Mouse (Mus musculus): ENCODE results near the gene Grip1. TPM values are rescaled to one million over a fixed set of nuclear protein-coding genes. Genes with fewer than 3 reads are reported as not detected.

Grip1 gene
- polyA plus RNA-seq, 1 experiment, result 0.22 TPM

- no peak for DNase-seq (ENCODE audit: low read depth, low spot score)
These were observed 95.1 kb downstream of the Grip1 start for GRCm38 (mm10) chr10:119548774-119549173.

DNA sequence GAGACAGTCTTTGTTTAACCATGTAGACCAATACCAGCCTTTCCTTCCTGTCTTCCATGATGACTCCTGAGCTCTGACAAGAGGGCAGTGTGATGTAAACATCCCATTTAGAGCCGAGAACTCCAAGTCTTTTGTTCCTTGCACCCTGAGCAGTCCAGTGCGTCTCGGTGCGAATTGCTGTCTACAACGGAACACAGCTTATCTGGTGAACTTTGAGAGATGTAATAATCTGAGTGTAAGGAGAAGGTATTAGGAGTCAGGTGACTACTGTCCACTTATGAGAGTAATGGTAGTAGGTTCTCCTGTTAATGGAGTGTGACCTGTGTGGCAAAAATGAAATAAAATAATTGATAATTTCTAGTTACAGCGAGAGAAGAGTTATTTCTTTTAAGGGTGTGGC is 97.0 kb downstream of the Grip1 start:
- 82% methylated on average over 6 of the region's 6 CpGs for WGBS
- DNase-seq (ENCODE audit: low read depth, low spot score), result no peak

More at GRCm38 (mm10) chr10:119548774-119549173, 95.1 kb downstream of the Grip1 start:
- WGBS, result 39% methylated on average over 10 of the region's 10 CpGs

DNA sequence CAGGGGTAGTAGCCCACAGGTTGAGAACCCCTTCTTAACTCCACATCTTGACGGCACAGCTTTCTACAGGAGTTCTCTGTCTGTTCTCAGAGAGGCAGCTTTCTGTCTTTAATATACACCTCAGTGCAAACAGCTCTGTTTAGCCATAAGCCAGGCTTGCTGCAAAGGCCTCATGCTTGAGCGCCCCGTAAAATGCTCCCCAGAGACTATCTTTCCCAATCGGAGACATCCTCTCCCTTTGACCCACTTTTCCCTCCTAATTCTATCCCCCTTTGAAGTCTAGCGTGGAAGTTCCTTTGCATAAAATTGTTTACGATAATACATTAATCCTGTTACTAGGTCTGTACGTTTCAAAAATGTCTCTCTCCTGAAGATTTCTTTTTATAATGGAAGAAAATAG is 102.7 kb downstream of the Grip1 start:
- 78% methylated on average over 7 of the region's 7 CpGs for WGBS
- no peak for DNase-seq (ENCODE audit: low read depth, low spot score)

DNA sequence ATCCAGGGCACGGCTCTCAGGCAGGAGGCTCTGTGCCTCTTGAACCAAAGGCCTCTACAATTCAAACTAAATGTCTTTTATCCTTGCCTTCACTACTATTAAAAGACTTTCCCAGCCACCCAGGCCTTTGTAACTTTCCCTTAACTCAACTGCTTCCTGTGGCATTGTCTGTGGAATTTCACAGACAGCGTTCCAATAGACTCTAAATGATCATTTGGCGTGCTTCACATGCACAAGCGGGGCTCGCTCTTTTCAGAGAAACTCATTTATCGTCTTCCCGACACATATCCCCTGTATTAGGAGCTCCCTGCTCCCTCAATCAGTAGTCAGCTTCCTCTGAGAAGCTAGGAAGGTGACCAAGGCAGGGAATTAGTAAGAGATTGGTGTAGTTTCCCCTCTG is 104.8 kb downstream of the Grip1 start:
- 96% methylated on average over 7 of the region's 7 CpGs for WGBS
- no peak for DNase-seq (ENCODE audit: low read depth, low spot score)

DNA sequence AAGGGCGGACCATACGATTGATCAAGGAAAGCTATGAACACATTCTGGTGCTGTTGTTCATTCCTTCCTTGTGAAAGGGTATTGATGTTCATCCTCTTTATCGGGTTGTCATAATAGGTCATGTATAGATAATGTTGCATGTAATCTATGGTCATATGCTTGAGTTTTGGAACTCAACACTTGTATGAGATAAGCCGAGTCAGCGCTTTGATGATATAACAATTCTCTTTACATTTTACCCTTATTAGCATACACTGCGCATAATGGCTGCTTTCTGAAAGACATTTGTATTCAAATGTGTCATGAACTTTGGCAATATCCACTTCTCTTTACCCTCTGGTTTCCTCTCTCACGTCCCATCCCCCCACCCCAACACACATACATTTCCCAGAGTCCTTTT is 111.2 kb downstream of the Grip1 start:
- WGBS, result 97% methylated on average over 7 of the region's 7 CpGs
- DNase-seq (ENCODE audit: low read depth, low spot score), result no peak

DNA sequence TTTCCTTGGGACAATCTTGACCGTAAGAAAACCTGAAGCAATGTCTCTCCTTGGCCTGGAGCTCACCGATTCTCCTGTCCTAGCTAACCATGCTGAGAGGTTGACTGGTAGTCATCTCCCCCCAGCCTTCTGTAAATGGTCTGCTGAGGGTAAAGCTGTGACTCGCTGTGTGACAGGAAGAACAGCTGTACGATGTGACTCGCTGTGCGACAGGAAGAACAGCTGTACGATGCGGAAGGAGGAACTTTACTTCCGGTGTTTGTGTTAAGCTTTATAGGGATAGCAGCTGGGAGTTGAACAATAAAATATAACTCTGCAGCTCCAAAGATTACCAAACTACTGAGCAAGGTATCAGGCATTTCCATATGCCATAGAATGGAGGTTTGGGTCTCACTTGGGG is 119.5 kb downstream of the Grip1 start:
- no peak for DNase-seq (ENCODE audit: low read depth, low spot score)
- WGBS, result 82% methylated on average over 9 of the region's 9 CpGs

GRCm38 (mm10) chr10:119575780-119576179 is 122.2 kb downstream of the Grip1 start:
- no peak for DNase-seq (ENCODE audit: low read depth, low spot score)
- WGBS, result 57% methylated on average over 1 of the region's 1 CpGs

DNA sequence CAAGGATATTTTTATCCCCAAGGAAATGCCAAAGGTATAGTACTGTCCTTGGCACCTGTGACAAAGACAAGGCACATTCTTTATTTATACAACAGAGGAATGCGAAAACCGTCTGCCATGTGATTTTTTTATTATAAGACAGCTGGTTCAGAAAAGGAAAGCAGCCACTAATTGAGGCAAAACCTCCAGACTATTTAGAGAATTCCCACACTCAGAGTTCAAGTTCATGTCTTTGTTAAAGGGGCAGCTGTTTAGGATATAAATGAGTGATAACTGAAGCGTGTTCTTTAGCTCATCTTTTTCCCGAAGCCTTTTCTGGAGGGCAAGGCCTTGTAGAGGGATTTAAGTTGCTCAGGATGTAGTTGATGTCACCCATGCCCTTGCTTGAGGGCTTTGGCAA is 126.4 kb downstream of the Grip1 start:
- no peak for DNase-seq (ENCODE audit: low read depth, low spot score)

DNA sequence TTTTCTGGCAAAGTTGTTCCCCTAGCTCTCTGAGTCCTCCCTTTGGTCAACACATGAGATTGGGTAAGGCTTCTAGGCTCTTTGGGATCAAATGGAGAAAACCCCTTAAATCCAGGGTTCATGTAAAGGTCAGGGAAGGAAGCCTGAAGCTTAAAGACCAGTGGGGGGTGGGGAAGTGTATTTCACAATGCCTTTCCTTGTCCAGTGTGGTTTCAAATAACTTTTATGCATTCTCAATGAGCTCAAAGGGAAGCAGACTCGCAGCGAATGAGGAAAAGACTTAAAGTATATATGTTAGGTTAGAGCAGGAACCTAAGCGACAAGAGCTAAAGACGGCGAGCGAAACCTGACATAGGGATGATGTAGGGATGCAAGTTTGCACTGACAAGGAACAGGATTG is 131.0 kb downstream of the Grip1 start:
- no peak for DNase-seq (ENCODE audit: low read depth, low spot score)
- 86% methylated on average over 6 of the region's 6 CpGs for WGBS

More for the DNA sequence above, 126.4 kb downstream of the Grip1 start:
- 53% methylated on average over 4 of the region's 4 CpGs for WGBS

- no peak for DNase-seq (ENCODE audit: low read depth, low spot score)
- whole genome bisulfite sequencing, result 83% methylated on average over 3 of the region's 3 CpGs
These were observed 133.3 kb downstream of the Grip1 start for GRCm38 (mm10) chr10:119586976-119587375.

DNA sequence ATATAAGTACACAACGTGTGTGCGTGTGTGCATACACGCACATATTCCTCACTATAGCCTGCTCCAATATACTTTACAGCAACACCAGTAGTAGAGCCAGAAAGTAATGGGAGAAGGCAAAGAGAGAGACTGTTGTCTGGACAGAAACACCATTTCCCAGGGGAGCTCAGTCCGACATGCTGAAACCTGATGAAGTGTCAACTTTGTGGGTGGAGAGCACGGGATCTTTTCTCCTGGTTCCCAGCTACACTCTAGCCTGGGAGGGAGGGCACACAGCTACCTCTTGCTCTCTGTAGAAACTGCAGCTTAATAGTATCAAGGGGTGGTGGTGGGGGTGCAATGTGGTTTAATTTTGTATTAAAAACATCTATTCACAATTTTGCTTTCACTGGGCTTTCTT is 143.2 kb downstream of the Grip1 start:
- 81% methylated on average over 5 of the region's 5 CpGs for WGBS
- no peak for DNase-seq (ENCODE audit: low read depth, low spot score)

- 65% methylated on average over 6 of the region's 6 CpGs for WGBS
These were observed 153.9 kb downstream of the Grip1 start for GRCm38 (mm10) chr10:119607501-119607900.

DNA sequence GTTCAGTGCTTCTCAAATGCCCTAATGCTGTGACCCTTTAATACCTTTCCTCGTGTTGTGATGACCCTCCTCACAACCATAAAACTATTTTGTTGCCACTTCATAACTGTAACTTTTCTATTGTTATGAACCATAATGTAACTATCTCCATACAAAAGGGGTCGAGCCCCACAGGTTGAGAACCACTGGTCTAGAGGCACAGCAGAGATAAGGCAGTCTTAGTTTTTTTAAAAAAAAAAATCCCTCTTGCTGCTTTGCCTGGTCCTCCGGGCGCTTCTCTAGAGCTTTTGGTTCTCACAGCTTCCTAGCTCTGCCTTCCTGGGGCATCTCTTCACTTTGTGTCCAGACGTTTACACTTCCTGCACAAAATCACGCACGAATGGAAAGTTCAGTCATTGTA is 155.4 kb downstream of the Grip1 start:
- WGBS, result 81% methylated on average over 7 of the region's 7 CpGs
- DNase-seq (ENCODE audit: low read depth, low spot score), result no peak

More at GRCm38 (mm10) chr10:119607501-119607900, 153.9 kb downstream of the Grip1 start:
- DNase-seq (ENCODE audit: low read depth, low spot score), result no peak

DNA sequence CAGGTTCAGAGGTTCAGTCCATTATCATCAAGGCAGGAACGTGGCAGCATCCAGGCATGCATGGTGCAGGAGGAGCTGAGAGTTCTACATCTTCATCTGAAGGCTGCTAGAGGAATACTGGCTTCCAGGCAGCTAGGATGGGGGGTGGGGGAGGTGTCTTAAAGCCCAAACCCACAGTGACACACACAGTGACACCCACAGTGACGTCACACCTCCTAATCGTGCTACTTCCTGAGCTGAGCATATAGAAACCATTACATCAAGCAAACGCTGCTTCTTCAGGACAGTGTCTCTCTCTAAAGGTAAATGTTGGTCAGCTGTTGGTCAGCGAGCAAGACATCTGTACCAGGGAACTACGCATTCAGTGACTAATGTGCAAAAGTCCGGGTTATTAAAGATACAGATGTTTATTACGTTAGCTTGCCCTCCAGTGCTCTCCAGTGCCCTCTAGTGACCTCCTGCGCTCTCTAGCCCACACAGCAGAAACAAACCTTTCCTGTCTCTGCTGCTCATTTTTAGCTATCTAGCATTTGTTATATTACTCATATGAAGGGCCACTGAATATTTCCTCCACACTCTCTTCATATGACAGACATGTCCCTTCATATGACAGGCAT is 156.8 kb downstream of the Grip1 start:
- 40% methylated on average over 9 of the region's 9 CpGs for WGBS
- DNase-seq (ENCODE audit: low read depth, low spot score), result no peak

GRCm38 (mm10) chr10:119612034-119612433 is 158.4 kb downstream of the Grip1 start:
- DNase-seq (ENCODE audit: low read depth, low spot score), result no peak

GRCm38 (mm10) chr10:119614726-119615125 is 161.1 kb downstream of the Grip1 start:
- 21% methylated on average over 7 of the region's 7 CpGs for WGBS
- peak; percentile 19 for DNase-seq (ENCODE audit: low read depth, low spot score)

More at GRCm38 (mm10) chr10:119612034-119612433, 158.4 kb downstream of the Grip1 start:
- WGBS, result 85% methylated on average over 5 of the region's 5 CpGs

DNA sequence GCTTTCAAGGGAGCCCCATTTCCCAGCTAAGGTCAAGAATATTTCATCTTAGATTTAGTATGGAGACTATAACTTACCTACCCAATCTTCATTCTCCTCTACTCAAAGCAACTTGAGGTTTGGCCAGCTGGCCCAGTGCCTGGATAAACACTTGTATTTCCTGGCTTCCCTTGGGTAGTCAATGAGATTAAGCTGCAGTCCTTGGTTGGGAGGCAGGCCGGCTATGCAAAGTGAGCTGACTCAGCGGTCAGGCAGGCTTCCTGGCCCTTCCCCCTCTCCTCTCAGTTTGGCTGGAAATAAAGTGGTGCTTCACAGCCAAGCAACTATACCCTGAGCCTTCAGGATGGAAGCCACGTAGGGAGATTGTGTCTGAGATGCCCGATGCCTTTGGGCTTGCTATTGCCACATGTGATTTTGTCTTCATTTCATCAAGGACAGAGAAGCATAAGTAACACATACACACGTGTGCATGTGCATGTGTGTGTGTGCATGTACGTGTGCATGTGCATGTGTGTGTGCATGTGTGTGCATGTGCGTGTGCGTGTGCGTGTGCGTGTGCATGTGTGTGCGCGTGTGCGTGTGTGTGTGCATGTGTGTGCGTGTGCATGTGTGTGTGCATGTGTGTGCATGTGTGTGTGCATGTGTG is 161.7 kb downstream of the Grip1 start:
- WGBS, result 67% methylated on average over 14 of the region's 14 CpGs
- peak; percentile 78 for DNase-seq (ENCODE audit: low read depth, low spot score)

DNA sequence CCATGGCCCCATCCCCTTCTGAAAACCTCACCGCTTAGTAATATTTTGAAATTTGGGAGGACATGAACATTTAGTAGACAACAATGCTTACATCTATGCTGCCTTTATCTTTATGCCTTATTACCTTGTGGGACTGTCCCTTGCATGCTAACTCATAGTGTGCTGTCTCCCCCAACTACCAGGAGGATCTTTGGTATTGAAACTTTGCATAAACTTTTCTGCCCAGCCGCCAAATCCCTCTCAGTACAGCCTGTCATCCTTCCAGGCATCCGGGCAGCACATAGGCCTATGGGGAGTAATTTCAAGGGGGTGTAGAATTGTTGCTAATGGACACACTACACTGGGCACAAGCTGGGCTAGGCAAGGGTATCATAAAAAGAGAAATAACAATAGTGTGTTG is 162.4 kb downstream of the Grip1 start:
- 91% methylated on average over 3 of the region's 3 CpGs for WGBS
- no peak for DNase-seq (ENCODE audit: low read depth, low spot score)

DNA sequence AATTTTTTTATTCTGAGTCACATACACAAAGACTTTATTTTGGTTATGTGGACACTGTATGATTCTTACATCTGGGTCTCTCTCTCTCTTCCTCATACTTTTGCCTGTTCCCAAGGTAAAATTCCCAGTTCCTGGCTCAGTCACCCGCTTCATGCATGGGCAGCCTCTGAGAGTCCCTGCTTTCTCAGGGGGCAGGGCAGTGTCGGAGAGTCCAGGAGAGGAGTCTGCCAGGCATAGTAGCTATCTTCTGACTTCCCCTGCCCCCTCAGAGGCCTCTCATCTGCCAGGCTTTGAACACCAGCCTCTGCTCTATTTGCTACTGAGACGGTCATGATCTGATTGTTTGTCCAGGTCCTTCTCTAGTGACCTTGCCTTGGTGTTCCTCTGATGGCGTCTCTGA is 175.0 kb downstream of the Grip1 start:
- WGBS, result 59% methylated on average over 4 of the region's 4 CpGs
- DNase-seq (ENCODE audit: low read depth, low spot score), result no peak

GRCm38 (mm10) chr10:119630401-119630800 is 176.8 kb downstream of the Grip1 start:
- no peak for DNase-seq (ENCODE audit: low read depth, low spot score)
- WGBS, result 87% methylated on average over 5 of the region's 5 CpGs

DNA sequence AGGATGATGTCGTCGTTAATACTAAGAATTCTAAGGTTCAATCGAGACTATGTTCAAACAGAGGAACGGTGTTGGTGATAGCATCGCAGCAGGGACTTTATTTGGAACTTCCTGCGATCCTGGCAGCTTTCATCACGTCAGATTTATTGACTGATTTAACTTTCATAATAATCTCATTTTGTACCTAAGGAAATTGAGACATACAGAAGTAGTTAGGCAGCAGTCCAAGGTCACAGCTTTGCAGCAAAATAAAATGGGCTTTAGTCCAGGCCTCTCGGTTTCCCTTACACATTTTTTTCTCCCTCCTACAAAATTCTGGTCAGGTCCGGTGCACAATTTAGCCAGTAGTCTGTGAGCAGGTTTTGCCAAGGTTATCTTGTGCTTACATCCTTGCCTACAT is 178.3 kb downstream of the Grip1 start:
- DNase-seq (ENCODE audit: low read depth, low spot score), result no peak
- WGBS, result 67% methylated on average over 9 of the region's 9 CpGs
